Mouse (Mus musculus): Measurements from ENCODE around the gene Ubxn6.
"Not testable (repeated sequence)": the region's sequence is repeated elsewhere in the genome, so short reads cannot be mapped to it uniquely, and the experiment has no call there.

Gene Ubxn6

GRCm38 (mm10) chr17:56100811-56101210 is 26.0 kb upstream of the Ubxn6 start:
- DNase-seq, result no peak

- DNase-seq, result no peak
Measured at GRCm38 (mm10) chr17:56098711-56099572, 24.1 kb upstream of the Ubxn6 start.

GRCm38 (mm10) chr17:56098180-56098579 is 23.4 kb upstream of the Ubxn6 start:
- DNase-seq, result no peak

- DNase-seq, result no peak
Measured at GRCm38 (mm10) chr17:56096883-56097282, 22.1 kb upstream of the Ubxn6 start.

- peak; percentile 21 to 47 for DNase-seq
Measured at GRCm38 (mm10) chr17:56092794-56093193, 18.0 kb upstream of the Ubxn6 start.

- no peak for DNase-seq
Measured at GRCm38 (mm10) chr17:56092312-56092711, 17.5 kb upstream of the Ubxn6 start.

- DNase-seq, result peak; percentile 14 to 32
Measured at GRCm38 (mm10) chr17:56080781-56081585, 6.2 kb upstream of the Ubxn6 start.

GRCm38 (mm10) chr17:56079921-56080320 is 5.1 kb upstream of the Ubxn6 start:
- peak in 1 of 2 experiments; percentile 18 for DNase-seq

- DNase-seq, result peak; percentile 100
Measured at GRCm38 (mm10) chr17:56078880-56079795, 4.3 kb upstream of the Ubxn6 start, which contains the start of gene Hdgfl2. TSS of gene Hdgfl2 (plus strand) at chr17:56079634.

- not testable (repeated sequence) for DNase-seq
Measured at GRCm38 (mm10) chr17:56078361-56078760, 3.5 kb upstream of the Ubxn6 start.

- no peak for DNase-seq
Measured at GRCm38 (mm10) chr17:56077523-56077922, 2.7 kb upstream of the Ubxn6 start.

GRCm38 (mm10) chr17:56074097-56074826 is 566 bp downstream of the Ubxn6 start:
- peak; percentile 90 to 96 for DNase-seq

GRCm38 (mm10) chr17:56072243-56072642 is 2.6 kb downstream of the Ubxn6 start:
- DNase-seq, result no peak

GRCm38 (mm10) chr17:56071126-56071525 is 3.7 kb downstream of the Ubxn6 start:
- DNase-seq, result no peak

- DNase-seq, result no peak
Measured at GRCm38 (mm10) chr17:56069066-56069465, 5.8 kb downstream of the Ubxn6 start.

- no peak for DNase-seq
Measured at GRCm38 (mm10) chr17:56066451-56066850, 8.4 kb downstream of the Ubxn6 start.

- not testable (repeated sequence) for DNase-seq
Measured at GRCm38 (mm10) chr17:56065715-56066114, 9.1 kb downstream of the Ubxn6 start.

GRCm38 (mm10) chr17:56062081-56062480 is 12.7 kb downstream of the Ubxn6 start:
- no peak for DNase-seq

GRCm38 (mm10) chr17:56057381-56058120 is 17.3 kb downstream of the Ubxn6 start:
- DNase-seq, result no peak

- no peak for DNase-seq
Measured at GRCm38 (mm10) chr17:56055945-56056678, 18.7 kb downstream of the Ubxn6 start.

Data from kidney, postnatal 36 days (tissue).